Mouse (Mus musculus) embryonic facial prominence, embryonic 14.5 days (tissue): ENCODE measurements around the gene Ppp6r3. TPM values are rescaled to one million over a fixed set of nuclear protein-coding genes. Genes with fewer than 3 reads are reported as not detected.
"Not testable (repeated sequence)": the region's sequence is repeated elsewhere in the genome, so short reads cannot be mapped to it uniquely, and the experiment has no call there.

Experiments
- ATAC-seq: fragments of 200-750 bp; cut with Nextera tagmentation; 2 replicates; pipeline ENCODE4 v1.8.0; 2017; ENCODE audit warnings: low read depth, moderate number of reproducible peaks, moderate TSS enrichment
- DNase-seq: peaks from one replicate; pipeline ENCODE4 v3.0.0-alpha.2; 2015; ENCODE audit warnings: low spot score
- H3K27ac ChIP-seq: fragments of 300-500 bp; sonication (generic); replicated peaks from 2 replicates; pipeline ENCODE4 v1.5.1; 2014; ENCODE audit warnings: low read depth, mild to moderate bottlenecking, low read length, moderate library complexity
- H3K27me3 ChIP-seq: fragments of 300-500 bp; sonication (generic); replicated peaks from 2 replicates; pipeline ENCODE4 v1.6.1; 2014; ENCODE audit warnings: low read length; ENCODE audit not compliant: control insufficient read depth, insufficient read depth
- H3K36me3 ChIP-seq: fragments of 300-500 bp; sonication (generic); 2 replicates; pipeline ENCODE4 v1.6.1; 2014; ENCODE audit warnings: low read length, mixed read lengths; ENCODE audit not compliant: control insufficient read depth, insufficient read depth
- H3K4me1 ChIP-seq: fragments of 300-500 bp; sonication (generic); 2 replicates; pipeline ENCODE4 v1.6.1; 2014; ENCODE audit warnings: antibody characterized with exemption, low read length; ENCODE audit not compliant: control insufficient read depth, insufficient read depth
- H3K4me2 ChIP-seq: fragments of 300-500 bp; sonication (generic); 2 replicates; pipeline ENCODE4 v1.6.1; 2014; ENCODE audit warnings: low read depth, mild to moderate bottlenecking, low read length, moderate library complexity, mixed read lengths
- H3K4me3 ChIP-seq: fragments of 300-500 bp; sonication (generic); 2 replicates; pipeline ENCODE4 v1.5.1; 2014; ENCODE audit warnings: low read depth, mild to moderate bottlenecking, low read length
- H3K9ac ChIP-seq: fragments of 300-500 bp; sonication (generic); 2 replicates; pipeline ENCODE4 v1.6.1; 2014; ENCODE audit warnings: low read depth, mild to moderate bottlenecking, low read length, moderate library complexity, mixed read lengths
- H3K9me3 ChIP-seq: fragments of 300-500 bp; sonication (generic); 2 replicates; pipeline ENCODE4 v1.6.1; 2016; ENCODE audit warnings: low read length; ENCODE audit not compliant: control insufficient read depth
- WGBS: fragments of 180-500 bp; shearing (Covaris S2); extraction: QIAGEN DNeasy Blood & Tissue Kit; methylation state at CpG from one replicate; pipeline ENCODE4 v1.1.7; 2014; 5-methylcytosine and 5-hydroxymethylcytosine counted together
- polyA plus RNA-seq: library from polyadenylated mRNA; unstranded; fragments of >200 nt; fragmentation: Nextera tagmentation; extraction: Ambion mirVana; gene quantifications from 2 replicates; pipeline ENCODE4 v1.2.1, GENCODE M21; 2014

Ppp6r3 gene
- polyA plus RNA-seq, 1 experiment from 2014 or later = 55.5 TPM

DNA sequence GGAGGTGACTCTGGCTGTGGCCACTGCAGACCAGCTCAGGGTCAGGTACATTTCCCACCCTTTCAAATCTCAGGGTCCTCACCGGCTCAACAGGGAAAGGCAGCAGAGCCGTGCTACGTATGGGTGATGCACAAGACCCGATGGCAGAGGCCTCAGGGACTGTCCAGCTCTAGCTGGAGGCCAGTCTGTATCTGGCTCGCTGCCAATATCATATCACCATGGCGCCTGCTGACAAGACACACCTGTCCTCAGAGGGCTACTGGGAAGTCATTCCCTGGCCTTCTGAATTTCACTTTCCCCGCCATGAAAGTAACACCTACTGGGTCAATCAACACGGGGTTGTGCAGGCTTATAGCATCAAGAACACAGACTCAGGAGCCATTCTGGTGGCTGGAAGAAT is 36.2 kb upstream of the Ppp6r3 start:
- H3K27ac ChIP-seq = no peak overlapping the region
- DNase-seq (no peak), ATAC-seq (no peak)
- H3K36me3 ChIP-seq = peaks cover 86% of the 10 kb centered on the region
- no peaks in the 10 kb centered on the region for H3K4me1 ChIP-seq
- no peak overlapping the region for H3K4me3 ChIP-seq
- WGBS = 82% methylated on average over 8 of the region's 8 CpGs
- H3K4me2 ChIP-seq = no peak overlapping the region
- no peaks in the 10 kb centered on the region for H3K9me3 ChIP-seq
- no peak overlapping the region for H3K9ac ChIP-seq
- no peaks in the 10 kb centered on the region for H3K27me3 ChIP-seq

- 100% methylated on average over 2 of the region's 2 CpGs for whole genome bisulfite sequencing
- Histone ChIP-seq H3K36me3 (peaks cover 83% of the 10 kb centered on the region), H3K4me3 (no peak overlapping the region), H3K27me3 (no peaks in the 10 kb centered on the region), H3K27ac (no peak overlapping the region), H3K9me3 (no peaks in the 10 kb centered on the region), H3K4me2 (no peak overlapping the region), H3K9ac (no peak overlapping the region), H3K4me1 (no peaks in the 10 kb centered on the region)
- ATAC-seq (peak; percentile 20; the same call in 1 of the 2 replicates), DNase-seq (peak; percentile 51)
Observed at GRCm38 (mm10) chr19:3610886-3611285, 35.3 kb upstream of the Ppp6r3 start.

DNA sequence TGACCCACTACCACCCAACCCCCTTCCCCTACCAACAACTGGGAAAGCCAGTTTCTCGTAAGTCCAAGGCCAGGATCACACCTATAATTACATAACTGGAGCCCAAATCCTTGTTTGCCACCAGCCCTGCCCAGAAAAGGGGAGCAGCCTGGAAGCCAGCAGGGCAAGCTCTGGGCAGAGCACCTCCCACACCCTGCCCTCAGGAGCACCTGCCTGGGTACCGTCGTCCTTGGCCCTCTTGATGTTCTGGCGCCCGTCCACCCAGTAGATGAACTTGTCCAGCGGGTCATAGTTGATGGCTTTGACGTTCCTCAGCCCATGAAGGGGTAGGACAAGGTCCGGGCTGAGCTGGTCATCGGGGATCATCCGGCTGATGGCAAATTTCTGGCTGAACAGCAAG is 34.3 kb upstream of the Ppp6r3 start:
- H3K4me2 ChIP-seq = no peak overlapping the region
- no peak overlapping the region for H3K27ac ChIP-seq
- no peak overlapping the region for H3K9ac ChIP-seq
- 90% methylated on average over 10 of the region's 10 CpGs for WGBS
- no peaks in the 10 kb centered on the region for H3K4me1 ChIP-seq
- H3K36me3 ChIP-seq = peaks cover 81% of the 10 kb centered on the region
- DNase-seq = peak; percentile 8
- no peaks in the 10 kb centered on the region for H3K27me3 ChIP-seq
- ATAC-seq = no peak
- H3K4me3 ChIP-seq = no peak overlapping the region
- H3K9me3 ChIP-seq = no peaks in the 10 kb centered on the region

DNA sequence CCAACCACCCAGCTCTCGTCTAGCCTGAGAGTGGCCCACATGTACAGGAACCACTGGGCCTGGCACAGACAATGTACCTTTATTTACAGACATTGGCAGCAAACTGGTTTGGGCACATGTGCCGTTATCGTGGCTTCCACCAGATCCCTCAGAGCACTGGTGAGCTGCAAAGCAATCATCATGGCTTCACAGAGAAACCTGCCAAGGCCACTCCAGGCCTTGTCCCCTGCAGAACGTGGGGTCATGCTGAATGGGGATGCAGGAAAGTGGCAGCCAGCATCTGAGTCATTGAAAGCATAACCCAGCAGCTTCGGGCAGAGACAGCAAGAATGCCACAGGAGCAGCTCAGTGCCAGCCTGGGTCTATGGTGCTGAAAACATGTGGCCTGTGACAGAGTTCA is 18.8 kb upstream of the Ppp6r3 start:
- WGBS = 90% methylated on average over 5 of the region's 5 CpGs

DNA sequence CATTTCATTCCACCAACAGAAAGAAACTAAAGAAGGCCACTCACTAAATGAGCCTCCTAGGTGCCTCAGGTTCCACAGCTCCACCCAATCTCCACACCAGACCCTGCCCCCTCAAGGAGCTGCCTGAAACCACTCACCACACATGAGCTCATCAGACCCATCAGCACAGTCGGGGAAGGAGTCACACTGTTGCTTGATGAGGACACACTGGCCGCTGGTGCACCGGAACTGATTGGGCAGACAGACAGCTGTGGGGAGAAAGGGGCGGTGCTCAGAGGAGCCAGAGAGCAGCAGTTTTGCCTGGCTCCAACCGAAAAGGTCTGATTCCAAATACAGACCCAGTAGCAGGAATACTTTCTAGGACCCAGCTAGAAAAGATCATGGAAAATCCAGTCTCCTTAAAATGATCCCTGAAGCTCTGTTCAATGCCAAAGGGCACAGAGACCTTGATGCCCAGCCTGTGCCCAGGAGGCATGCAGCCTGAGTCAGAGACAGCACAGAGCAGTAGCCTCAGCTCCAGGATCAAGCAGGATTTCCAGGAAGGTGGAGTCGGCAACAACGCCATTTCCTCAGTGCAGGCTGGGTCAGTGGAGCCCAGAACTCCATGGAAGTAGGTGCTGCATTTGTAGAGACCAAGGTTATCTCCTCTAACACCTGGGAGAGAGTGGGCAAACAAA is 18.0 kb upstream of the Ppp6r3 start:
- no peak overlapping the region for H3K4me2 ChIP-seq
- DNase-seq = no peak
- no peaks in the 10 kb centered on the region for H3K27me3 ChIP-seq
- H3K36me3 ChIP-seq = peaks cover 96% of the 10 kb centered on the region
- no peak for ATAC-seq
- no peak overlapping the region for H3K4me3 ChIP-seq
- H3K27ac ChIP-seq = no peak overlapping the region
- H3K9me3 ChIP-seq = no peaks in the 10 kb centered on the region
- no peaks in the 10 kb centered on the region for H3K4me1 ChIP-seq
- 83% methylated on average over 7 of the region's 7 CpGs for WGBS
- no peak overlapping the region for H3K9ac ChIP-seq

More for the DNA sequence above, 18.8 kb upstream of the Ppp6r3 start:
- Histone ChIP-seq H3K27ac (no peak overlapping the region), H3K36me3 (peaks cover 96% of the 10 kb centered on the region), H3K9ac (no peak overlapping the region), H3K9me3 (no peaks in the 10 kb centered on the region), H3K4me3 (no peak overlapping the region), H3K4me1 (no peaks in the 10 kb centered on the region), H3K27me3 (no peaks in the 10 kb centered on the region), H3K4me2 (no peak overlapping the region)
- DNase-seq (no peak), ATAC-seq (no peak)

DNA sequence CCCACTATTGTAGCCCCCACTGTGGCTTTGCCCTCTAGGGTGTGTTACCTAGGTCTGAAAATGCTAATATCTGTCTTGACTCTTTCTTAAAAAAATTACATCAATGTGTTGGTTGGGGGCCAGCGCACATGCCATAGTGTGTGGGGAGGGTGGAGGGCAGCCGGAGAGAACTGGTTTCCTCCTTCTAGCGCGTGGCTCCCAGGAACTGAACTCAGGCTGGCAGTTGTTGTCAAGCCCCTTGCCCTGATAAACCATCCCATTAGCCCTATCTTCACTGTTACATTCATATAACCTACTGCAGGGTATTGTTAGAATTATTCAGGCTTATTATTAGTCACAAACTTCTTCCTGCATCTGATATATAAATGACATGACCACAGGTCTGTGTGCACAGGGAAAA is 14.4 kb upstream of the Ppp6r3 start:
- Histone ChIP-seq H3K4me2 (no peak overlapping the region), H3K9ac (no peak overlapping the region), H3K9me3 (no peaks in the 10 kb centered on the region), H3K27ac (no peak overlapping the region), H3K27me3 (no peaks in the 10 kb centered on the region), H3K36me3 (peaks cover 93% of the 10 kb centered on the region), H3K4me3 (no peak overlapping the region), H3K4me1 (no peaks in the 10 kb centered on the region)
- DNase-seq (no peak), ATAC-seq (no peak)
- WGBS = 95% methylated on average over 4 of the region's 4 CpGs

DNA sequence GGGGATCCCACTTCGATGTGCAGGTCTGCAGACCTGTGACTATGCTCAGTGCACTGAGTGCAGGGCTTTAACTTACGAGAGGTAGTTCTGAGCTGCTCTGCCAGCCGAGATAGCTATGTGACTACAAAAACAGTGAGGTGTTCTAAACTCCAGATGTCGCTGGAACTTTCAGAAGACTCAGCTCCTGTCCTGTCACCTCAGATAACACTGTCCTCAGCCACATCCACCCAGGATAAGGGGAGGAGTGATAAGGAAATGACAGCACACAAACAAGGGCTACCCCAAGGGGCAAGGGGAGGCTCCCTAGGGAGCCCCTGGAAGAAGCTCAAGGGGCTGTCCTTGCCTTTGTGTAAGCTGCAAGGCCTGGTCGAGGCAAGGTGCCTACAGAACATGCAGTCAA is 14.0 kb upstream of the Ppp6r3 start:
- H3K27me3 ChIP-seq = no peaks in the 10 kb centered on the region
- no peak overlapping the region for H3K27ac ChIP-seq
- no peaks in the 10 kb centered on the region for H3K9me3 ChIP-seq
- H3K9ac ChIP-seq = no peak overlapping the region
- H3K4me3 ChIP-seq = no peak overlapping the region
- DNase-seq (no peak), ATAC-seq (no peak)
- no peaks in the 10 kb centered on the region for H3K4me1 ChIP-seq
- 82% methylated on average over 5 of the region's 5 CpGs for WGBS
- H3K4me2 ChIP-seq = no peak overlapping the region
- H3K36me3 ChIP-seq = peaks cover 93% of the 10 kb centered on the region

DNA sequence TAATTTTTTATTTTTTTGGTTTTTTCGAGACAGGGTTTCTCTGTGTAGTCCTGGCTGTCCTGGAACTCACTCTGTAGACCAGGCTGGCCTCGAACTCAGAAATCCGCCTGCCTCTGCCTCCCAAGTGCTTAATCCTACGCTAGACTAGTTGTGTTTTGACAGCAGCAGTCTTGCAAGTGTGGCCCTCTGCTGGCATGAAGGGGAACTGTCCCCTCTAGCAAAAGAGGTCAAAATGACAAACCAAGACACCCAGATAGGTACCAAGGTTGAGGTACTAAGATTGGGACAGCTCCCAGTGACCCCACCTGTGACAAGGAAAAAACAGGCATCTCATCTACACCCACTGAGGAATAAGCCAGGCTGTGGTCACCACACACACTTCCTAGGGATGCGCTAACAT is 12.2 kb upstream of the Ppp6r3 start:
- H3K27me3 ChIP-seq, H3K9me3 ChIP-seq, H3K27ac ChIP-seq, DNase-seq, H3K9ac ChIP-seq, H3K4me1 ChIP-seq, ATAC-seq, H3K4me3 ChIP-seq, H3K4me2 ChIP-seq: not testable (repeated sequence)
- H3K36me3 ChIP-seq = peaks cover 85% of the 10 kb centered on the region
- 94% methylated on average over 5 of the region's 5 CpGs for WGBS

- Histone ChIP-seq H3K4me2 (no peak overlapping the region), H3K4me3 (no peak overlapping the region), H3K9ac (no peak overlapping the region), H3K27me3 (no peaks in the 10 kb centered on the region), H3K27ac (no peak overlapping the region), H3K9me3 (no peaks in the 10 kb centered on the region), H3K4me1 (no peaks in the 10 kb centered on the region), H3K36me3 (peaks cover 73% of the 10 kb centered on the region)
- WGBS = 60% methylated on average over 1 of the region's 1 CpGs
- DNase-seq = peak; percentile 39
- ATAC-seq = no peak
Observed at GRCm38 (mm10) chr19:3586540-3586939, 11.0 kb upstream of the Ppp6r3 start.
